Mouse (Mus musculus) CD4-positive helper T cell, adult 2 months (primary cell): ENCODE measurements around the gene Gm815.
A peak's percentile ranks its signal among the peaks of the same experiment; 100 is the strongest.

ENCODE experiments used
- DNase-seq: peaks from one replicate; pipeline ENCODE4 v3.0.0-alpha.2; 2012; ENCODE audit warnings: low read depth, missing footprints, low spot score

Gm815 gene

GRCm38 (mm10) chr19:26885616-26886015 is at the start of gene Gm815:
TSS of gene Gm815 (plus strand) at chr19:26885881.
- no peak for DNase-seq

- no peak for DNase-seq
Measured at GRCm38 (mm10) chr19:26837626-26838025, 48.1 kb upstream of the Gm815 start.

- DNase-seq = no peak
Measured at GRCm38 (mm10) chr19:26843896-26844295, 41.8 kb upstream of the Gm815 start.

- no peak for DNase-seq
Measured at GRCm38 (mm10) chr19:26844813-26845212, 40.9 kb upstream of the Gm815 start.

GRCm38 (mm10) chr19:26845276-26846016 is 40.2 kb upstream of the Gm815 start:
- peak; percentile 92 for DNase-seq

GRCm38 (mm10) chr19:26846017-26846285 is 39.7 kb upstream of the Gm815 start:
- no peak for DNase-seq

GRCm38 (mm10) chr19:26851017-26851782 is 34.5 kb upstream of the Gm815 start:
- no peak for DNase-seq

GRCm38 (mm10) chr19:26852325-26852900 is 33.3 kb upstream of the Gm815 start:
- no peak for DNase-seq

- no peak for DNase-seq
Measured at GRCm38 (mm10) chr19:26853701-26854282, 31.9 kb upstream of the Gm815 start.

- no peak for DNase-seq
Measured at GRCm38 (mm10) chr19:26854661-26855060, 31.0 kb upstream of the Gm815 start.

GRCm38 (mm10) chr19:26855152-26855551 is 30.5 kb upstream of the Gm815 start:
- DNase-seq = no peak

- DNase-seq = no peak
Measured at GRCm38 (mm10) chr19:26858427-26859194, 27.1 kb upstream of the Gm815 start.

- no peak for DNase-seq
Measured at GRCm38 (mm10) chr19:26859195-26859570, 26.5 kb upstream of the Gm815 start.

GRCm38 (mm10) chr19:26863662-26864061 is 22.0 kb upstream of the Gm815 start:
- no peak for DNase-seq

GRCm38 (mm10) chr19:26864975-26865690 is 20.5 kb upstream of the Gm815 start:
- DNase-seq = no peak

GRCm38 (mm10) chr19:26865736-26866135 is 19.9 kb upstream of the Gm815 start:
- DNase-seq = no peak

GRCm38 (mm10) chr19:26869591-26869990 is 16.1 kb upstream of the Gm815 start:
- no peak for DNase-seq

GRCm38 (mm10) chr19:26870280-26870679 is 15.4 kb upstream of the Gm815 start:
- DNase-seq = no peak

- DNase-seq = no peak
Measured at GRCm38 (mm10) chr19:26871096-26871495, 14.6 kb upstream of the Gm815 start.

- no peak for DNase-seq
Measured at GRCm38 (mm10) chr19:26872886-26873285, 12.8 kb upstream of the Gm815 start.

GRCm38 (mm10) chr19:26875601-26876000 is 10.1 kb upstream of the Gm815 start:
- no peak for DNase-seq
